Mouse (Mus musculus): ENCODE data around the gene Cenpj.

Cenpj gene

GRCm38 (mm10) chr14:56545491-56545890, 29.7 kb downstream of the Cenpj start:
- DNase-seq (ENCODE audit: low spot score) = no peak

GRCm38 (mm10) chr14:56544946-56545345, 30.3 kb downstream of the Cenpj start:
- no peak for DNase-seq (ENCODE audit: low spot score)

GRCm38 (mm10) chr14:56530788-56531187, 44.4 kb downstream of the Cenpj start:
- no peak for DNase-seq (ENCODE audit: low spot score)

- DNase-seq (ENCODE audit: low spot score) = no peak
Measured at GRCm38 (mm10) chr14:56514775-56515174, 60.5 kb downstream of the Cenpj start.

GRCm38 (mm10) chr14:56512084-56512483, 63.1 kb downstream of the Cenpj start:
- no peak for DNase-seq (ENCODE audit: low spot score)

GRCm38 (mm10) chr14:56506743-56507142, 68.5 kb downstream of the Cenpj start:
- no peak for DNase-seq (ENCODE audit: low spot score)

GRCm38 (mm10) chr14:56502407-56502806, 72.8 kb downstream of the Cenpj start:
- DNase-seq (ENCODE audit: low spot score) = no peak

- DNase-seq (ENCODE audit: low spot score) = no peak
Measured at GRCm38 (mm10) chr14:56489806-56490205, 85.4 kb downstream of the Cenpj start.
